Mouse (Mus musculus): ENCODE data around the gene Siae. TPM values are rescaled to one million over a fixed set of nuclear protein-coding genes. Genes with fewer than 3 reads are reported as not detected.

Siae gene
- polyA plus RNA-seq, 1 experiment, result 7.2 TPM

- TF ChIP-seq POLR2A (IDR thresholded peaks at IDR 0.05; ENCODE audit: borderline replicate concordance, control insufficient read depth, low read depth, low read length) (no peak), CTCF (IDR thresholded peaks at IDR 0.05; ENCODE audit: control insufficient read depth, insufficient read depth, low read length) (no peak)
- H3K4me1 ChIP-seq (ENCODE audit: control insufficient read depth, insufficient read depth, low read length), result peaks cover 1% of the 10 kb centered on the region; the same call in 1 of the 2 replicates
- 7% methylated on average over 1 of the region's 1 CpGs for WGBS
- H3K4me3 ChIP-seq (replicated peaks; ENCODE audit: control insufficient read depth, low read depth, low read length), result no peak overlapping the region
- no peak overlapping the region for H3K27ac ChIP-seq (ENCODE audit: control insufficient read depth, insufficient read depth, low read depth, low read length, poor library complexity)
These were observed 1.2 kb upstream of the Siae start for GRCm38 (mm10) chr9:37554279-37554678.

DNA sequence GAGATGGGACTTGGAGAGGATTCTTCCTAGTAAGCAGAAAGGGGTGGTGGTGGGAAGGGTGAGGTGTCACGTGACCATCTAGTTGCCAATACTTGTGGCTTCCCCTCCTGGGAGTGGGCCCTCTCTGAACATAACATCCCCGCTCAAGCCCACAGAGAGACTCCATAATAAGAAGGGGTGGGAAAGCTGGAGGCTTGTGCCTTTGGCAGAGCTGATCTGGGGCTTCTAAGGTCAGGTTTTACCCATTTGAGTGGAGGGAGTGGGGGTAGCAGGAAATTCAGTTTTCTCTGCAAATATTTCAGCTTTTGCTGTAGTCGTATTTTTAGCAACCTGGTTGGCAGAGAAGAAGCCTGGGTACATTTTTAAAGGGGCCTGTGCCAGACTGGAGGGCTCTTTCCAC is 868 bp downstream of the Siae start:
- no peak overlapping the region for H3K27ac ChIP-seq (ENCODE audit: control insufficient read depth, insufficient read depth, low read depth, low read length, poor library complexity)
- TF ChIP-seq POLR2A (IDR thresholded peaks at IDR 0.05; ENCODE audit: borderline replicate concordance, control insufficient read depth, low read depth, low read length) (no peak), CTCF (IDR thresholded peaks at IDR 0.05; ENCODE audit: control insufficient read depth, insufficient read depth, low read length) (no peak)
- 29% methylated on average over 3 of the region's 3 CpGs for WGBS

GRCm38 (mm10) chr9:37560617-37561016 is 5.1 kb downstream of the Siae start:
- WGBS, result 91% methylated on average over 2 of the region's 2 CpGs
- Histone ChIP-seq H3K4me1 (ENCODE audit: control insufficient read depth, insufficient read depth, low read length) (no peaks in the 10 kb centered on the region), H3K27ac (ENCODE audit: control insufficient read depth, insufficient read depth, low read depth, low read length, poor library complexity) (no peak overlapping the region), H3K4me3 (replicated peaks; ENCODE audit: control insufficient read depth, low read depth, low read length) (no peak overlapping the region)
- no peak for TF ChIP-seq CTCF (IDR thresholded peaks at IDR 0.05; ENCODE audit: control insufficient read depth, insufficient read depth, low read length)
- TF ChIP-seq POLR2A (IDR thresholded peaks at IDR 0.05; ENCODE audit: borderline replicate concordance, control insufficient read depth, low read depth, low read length), result no peak

More for the DNA sequence above, 868 bp downstream of the Siae start:
- Histone ChIP-seq H3K4me1 (ENCODE audit: control insufficient read depth, insufficient read depth, low read length) (peaks cover 1% of the 10 kb centered on the region; the same call in 1 of the 2 replicates), H3K4me3 (replicated peaks; ENCODE audit: control insufficient read depth, low read depth, low read length) (no peak overlapping the region)

DNA sequence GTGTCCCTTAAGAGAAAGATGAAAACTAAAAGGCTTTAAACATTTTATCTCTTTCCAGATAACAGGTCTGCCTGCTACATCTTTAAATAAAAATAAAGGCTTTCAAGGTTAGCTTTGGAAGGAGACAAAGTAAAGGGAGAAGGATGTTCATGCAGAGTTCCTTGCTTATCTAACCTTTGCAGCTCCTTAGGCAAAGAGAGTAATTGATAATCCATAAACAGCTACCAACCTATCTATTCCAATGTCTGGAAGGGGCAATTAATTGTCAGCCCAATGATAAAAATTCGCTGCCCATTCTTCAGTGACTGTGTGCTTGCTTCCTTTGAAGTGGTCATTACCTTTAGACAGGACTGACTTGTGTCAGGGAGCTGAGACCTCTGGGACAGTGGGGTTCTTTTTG is 8.3 kb downstream of the Siae start:
- H3K4me1 ChIP-seq (ENCODE audit: control insufficient read depth, insufficient read depth, low read length), result no peaks in the 10 kb centered on the region; the same call in 1 of the 2 replicates
- no peak for TF ChIP-seq CTCF (IDR thresholded peaks at IDR 0.05; ENCODE audit: control insufficient read depth, insufficient read depth, low read length)
- no peak for TF ChIP-seq POLR2A (IDR thresholded peaks at IDR 0.05; ENCODE audit: borderline replicate concordance, control insufficient read depth, low read depth, low read length)
- WGBS, result 63% methylated on average over 1 of the region's 1 CpGs
- H3K27ac ChIP-seq (ENCODE audit: control insufficient read depth, insufficient read depth, low read depth, low read length, poor library complexity), result no peak overlapping the region
- H3K4me3 ChIP-seq (replicated peaks; ENCODE audit: control insufficient read depth, low read depth, low read length), result no peak overlapping the region

- Histone ChIP-seq H3K27ac (ENCODE audit: control insufficient read depth, insufficient read depth, low read depth, low read length, poor library complexity) (no peak overlapping the region), H3K4me1 (ENCODE audit: control insufficient read depth, insufficient read depth, low read length) (no peaks in the 10 kb centered on the region; the same call in 1 of the 2 replicates), H3K4me3 (replicated peaks; ENCODE audit: control insufficient read depth, low read depth, low read length) (no peak overlapping the region)
- 61% methylated on average over 2 of the region's 2 CpGs for WGBS
- TF ChIP-seq CTCF (IDR thresholded peaks at IDR 0.05; ENCODE audit: control insufficient read depth, insufficient read depth, low read length) (no peak), POLR2A (IDR thresholded peaks at IDR 0.05; ENCODE audit: borderline replicate concordance, control insufficient read depth, low read depth, low read length) (no peak)
These were observed 11.5 kb downstream of the Siae start for GRCm38 (mm10) chr9:37567019-37567418.

DNA sequence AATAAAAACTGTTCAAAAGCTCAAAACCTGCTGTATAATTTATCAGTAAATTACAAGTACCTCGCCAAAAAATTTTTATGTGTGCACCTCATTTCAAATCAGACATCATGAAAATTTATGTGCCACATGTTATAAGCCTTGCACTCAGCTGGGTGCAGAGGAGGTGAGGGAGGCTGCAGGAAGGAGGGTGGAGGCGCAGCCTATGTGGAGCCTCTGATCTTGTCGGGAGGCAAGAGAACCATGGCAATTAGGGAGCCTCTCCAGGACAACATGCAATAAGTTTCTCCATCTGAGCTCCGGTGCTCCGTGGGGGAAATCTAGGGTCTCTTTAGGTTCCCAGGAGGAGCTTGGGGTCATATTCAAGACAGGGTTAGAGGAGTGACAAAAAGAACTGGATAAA is 12.0 kb downstream of the Siae start:
- H3K4me1 ChIP-seq (ENCODE audit: control insufficient read depth, insufficient read depth, low read length), result no peaks in the 10 kb centered on the region; the same call in 1 of the 2 replicates
- no peak overlapping the region for H3K4me3 ChIP-seq (replicated peaks; ENCODE audit: control insufficient read depth, low read depth, low read length)
- 18% methylated on average over 5 of the region's 5 CpGs for WGBS
- no peak overlapping the region; the same call in 1 of the 2 replicates for H3K27ac ChIP-seq (ENCODE audit: control insufficient read depth, insufficient read depth, low read depth, low read length, poor library complexity)
- no peak for TF ChIP-seq POLR2A (IDR thresholded peaks at IDR 0.05; ENCODE audit: borderline replicate concordance, control insufficient read depth, low read depth, low read length)
- TF ChIP-seq CTCF (IDR thresholded peaks at IDR 0.05; ENCODE audit: control insufficient read depth, insufficient read depth, low read length), result no peak

- 2% methylated on average over 15 of the region's 15 CpGs for whole genome bisulfite sequencing
- H3K4me1 ChIP-seq (ENCODE audit: control insufficient read depth, insufficient read depth, low read length), result no peaks in the 10 kb centered on the region; the same call in 1 of the 2 replicates
- peak overlapping the region; percentile 9; the same call in 1 of the 2 replicates for H3K27ac ChIP-seq (ENCODE audit: control insufficient read depth, insufficient read depth, low read depth, low read length, poor library complexity)
- H3K4me3 ChIP-seq (replicated peaks; ENCODE audit: control insufficient read depth, low read depth, low read length), result no peak overlapping the region
- no peak for TF ChIP-seq POLR2A (IDR thresholded peaks at IDR 0.05; ENCODE audit: borderline replicate concordance, control insufficient read depth, low read depth, low read length)
- no peak for TF ChIP-seq CTCF (IDR thresholded peaks at IDR 0.05; ENCODE audit: control insufficient read depth, insufficient read depth, low read length)
These were observed 12.6 kb downstream of the Siae start for GRCm38 (mm10) chr9:37567892-37568604.

- H3K4me1 ChIP-seq (ENCODE audit: control insufficient read depth, insufficient read depth, low read length), result no peaks in the 10 kb centered on the region; the same call in 1 of the 2 replicates
- H3K27ac ChIP-seq (ENCODE audit: control insufficient read depth, insufficient read depth, low read depth, low read length, poor library complexity), result no peak overlapping the region
- no peak overlapping the region for H3K4me3 ChIP-seq (replicated peaks; ENCODE audit: control insufficient read depth, low read depth, low read length)
- WGBS, result 24% methylated on average over 4 of the region's 4 CpGs
- no peak for TF ChIP-seq CTCF (IDR thresholded peaks at IDR 0.05; ENCODE audit: control insufficient read depth, insufficient read depth, low read length)
- no peak for TF ChIP-seq POLR2A (IDR thresholded peaks at IDR 0.05; ENCODE audit: borderline replicate concordance, control insufficient read depth, low read depth, low read length)
These were observed 13.2 kb downstream of the Siae start for GRCm38 (mm10) chr9:37568605-37569214.

All from bone marrow, adult 2 months (tissue).